Mouse (Mus musculus) mesoderm, embryonic 11.5 days (tissue): ENCODE results near the gene Slc26a10.
"Not testable (repeated sequence)": the region's sequence is repeated elsewhere in the genome, so short reads cannot be mapped to it uniquely, and the experiment has no call there.

Experiments used
- DNase-seq: peaks from one replicate; pipeline ENCODE4 v3.0.0-alpha.2; 2012; ENCODE audit warnings: low read depth, low spot score

Slc26a10 gene

DNA sequence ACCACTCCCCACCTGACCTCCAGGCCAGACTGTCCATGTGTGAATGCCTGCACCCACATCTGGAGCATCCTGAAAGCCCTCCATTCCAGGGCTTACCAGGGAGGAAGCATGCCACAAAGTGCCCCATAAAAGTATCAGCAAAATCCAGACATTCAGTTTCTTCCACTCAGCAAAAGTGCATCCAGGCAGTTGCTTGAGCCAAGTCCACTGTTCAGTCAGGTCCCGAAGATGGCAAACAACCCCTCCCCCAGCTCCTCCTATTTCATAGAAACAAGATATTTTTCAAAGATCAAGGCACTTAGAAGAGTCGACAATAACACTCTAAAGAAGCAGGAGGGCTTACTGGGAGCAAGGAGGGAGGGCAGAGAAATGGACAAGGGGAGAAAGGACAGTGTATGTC is 18.0 kb upstream of the Slc26a10 start:
- DNase-seq = no peak

DNA sequence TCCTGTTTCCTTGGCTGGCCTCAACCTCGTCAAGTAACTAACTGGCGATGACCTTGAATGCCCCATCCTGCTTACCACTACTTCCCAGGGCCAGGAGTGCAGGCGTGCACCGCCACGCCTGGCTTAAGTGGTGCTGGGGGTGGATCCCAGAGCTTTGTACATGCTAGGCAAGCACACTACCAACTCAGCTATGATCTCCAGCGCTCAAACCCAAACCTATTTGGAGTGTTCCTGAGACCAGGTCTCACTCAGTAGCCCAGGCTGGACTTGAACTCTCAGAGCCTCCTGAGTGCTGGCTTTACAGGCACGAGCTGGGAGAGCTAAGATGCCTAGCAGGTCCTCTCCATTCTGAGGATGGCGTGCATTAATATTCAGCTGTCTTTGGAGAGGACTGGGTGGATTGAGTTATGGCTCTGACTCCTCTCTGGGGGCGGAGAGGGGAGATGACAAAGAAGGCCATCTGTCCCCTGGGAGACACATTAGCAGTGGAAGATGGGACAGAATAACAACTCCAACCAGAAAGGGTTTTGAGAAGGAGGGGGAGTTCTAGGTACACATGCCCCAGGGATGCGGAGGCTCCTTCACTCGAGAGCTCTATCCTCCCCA is 17.2 kb upstream of the Slc26a10 start:
- no peak for DNase-seq

DNA sequence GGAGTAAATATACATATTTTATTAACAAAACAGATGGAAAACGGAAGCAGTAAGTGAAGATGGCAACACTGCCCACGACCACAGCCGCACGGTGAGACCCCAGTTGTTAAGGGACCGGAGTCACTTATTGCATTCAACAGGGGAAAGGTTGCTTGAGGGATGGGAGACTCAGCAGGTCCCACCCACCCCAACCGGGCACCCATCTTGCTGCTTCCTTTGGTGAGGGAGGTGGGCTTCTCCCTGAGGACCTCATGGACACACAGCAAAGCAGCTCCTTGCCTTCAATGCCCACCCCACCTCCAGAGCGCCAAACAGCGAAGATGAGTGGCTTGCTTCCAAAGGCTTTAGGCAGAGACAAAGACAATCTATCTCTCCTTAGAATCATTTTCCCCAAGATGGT is 16.7 kb upstream of the Slc26a10 start:
- no peak for DNase-seq

DNA sequence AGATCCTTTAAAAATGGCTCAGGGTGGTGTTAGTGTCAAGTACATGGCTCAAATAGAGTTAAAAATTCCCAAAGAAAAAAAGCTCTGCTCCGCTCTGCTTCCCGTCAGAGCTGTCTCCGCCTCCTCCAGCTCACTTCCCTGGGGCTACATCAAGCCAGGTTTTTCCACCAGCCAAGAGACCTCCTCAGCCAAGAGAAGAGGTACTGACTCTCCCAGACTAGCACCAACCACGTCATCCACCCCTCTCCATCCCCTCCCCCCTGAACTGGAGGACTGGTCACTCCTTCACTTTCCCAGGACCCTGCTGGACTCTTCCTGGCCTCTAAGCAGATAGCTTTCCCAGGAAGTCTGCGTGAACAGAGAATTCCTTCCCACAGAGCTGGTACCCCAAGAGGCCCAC is 15.9 kb upstream of the Slc26a10 start:
- DNase-seq = peak; percentile 60

DNA sequence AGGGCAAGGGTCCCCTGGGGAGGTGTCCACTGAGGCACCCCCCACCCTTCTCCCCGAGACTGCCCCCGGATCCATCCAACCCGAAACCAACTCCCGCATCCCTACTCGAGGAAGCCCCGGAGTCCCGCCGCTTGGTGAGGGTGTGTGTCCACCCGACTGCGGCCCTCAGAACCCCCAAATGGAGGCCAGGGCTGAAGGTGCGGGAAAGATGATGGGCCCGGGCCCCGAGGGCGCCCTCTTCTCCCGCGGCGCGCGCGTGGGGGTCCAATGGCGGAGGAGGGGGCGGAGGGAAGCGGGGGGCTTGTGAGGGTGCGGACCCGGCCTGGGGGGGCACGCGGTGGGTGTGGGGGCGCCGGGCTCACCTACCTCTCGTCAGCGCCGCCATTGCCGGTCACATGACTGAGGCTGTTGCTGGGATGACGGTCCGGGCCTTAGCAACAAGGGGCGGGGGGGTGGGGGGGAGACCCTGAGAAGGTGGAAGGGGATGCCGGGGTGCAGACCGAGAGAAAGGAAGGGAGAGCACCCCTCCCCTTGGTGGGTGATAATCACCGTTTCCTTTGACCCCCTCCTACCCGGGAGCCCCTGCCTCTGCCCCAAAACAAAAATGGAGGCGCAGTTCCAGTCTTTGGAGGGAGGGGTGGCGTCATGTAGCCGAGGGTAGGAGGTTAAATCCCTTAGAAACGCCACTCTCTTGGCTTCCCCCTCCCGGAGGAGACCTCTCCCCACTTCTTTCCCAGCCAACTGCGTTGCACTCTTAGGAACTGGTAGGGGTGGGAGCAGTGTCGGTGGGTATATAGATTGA is 15.1 kb upstream of the Slc26a10 start, which contains the start of gene Dtx3:
Dtx3 (minus strand) TSS at position 401 of the 802 bp plus-strand sequence.
- no peak for DNase-seq

DNA sequence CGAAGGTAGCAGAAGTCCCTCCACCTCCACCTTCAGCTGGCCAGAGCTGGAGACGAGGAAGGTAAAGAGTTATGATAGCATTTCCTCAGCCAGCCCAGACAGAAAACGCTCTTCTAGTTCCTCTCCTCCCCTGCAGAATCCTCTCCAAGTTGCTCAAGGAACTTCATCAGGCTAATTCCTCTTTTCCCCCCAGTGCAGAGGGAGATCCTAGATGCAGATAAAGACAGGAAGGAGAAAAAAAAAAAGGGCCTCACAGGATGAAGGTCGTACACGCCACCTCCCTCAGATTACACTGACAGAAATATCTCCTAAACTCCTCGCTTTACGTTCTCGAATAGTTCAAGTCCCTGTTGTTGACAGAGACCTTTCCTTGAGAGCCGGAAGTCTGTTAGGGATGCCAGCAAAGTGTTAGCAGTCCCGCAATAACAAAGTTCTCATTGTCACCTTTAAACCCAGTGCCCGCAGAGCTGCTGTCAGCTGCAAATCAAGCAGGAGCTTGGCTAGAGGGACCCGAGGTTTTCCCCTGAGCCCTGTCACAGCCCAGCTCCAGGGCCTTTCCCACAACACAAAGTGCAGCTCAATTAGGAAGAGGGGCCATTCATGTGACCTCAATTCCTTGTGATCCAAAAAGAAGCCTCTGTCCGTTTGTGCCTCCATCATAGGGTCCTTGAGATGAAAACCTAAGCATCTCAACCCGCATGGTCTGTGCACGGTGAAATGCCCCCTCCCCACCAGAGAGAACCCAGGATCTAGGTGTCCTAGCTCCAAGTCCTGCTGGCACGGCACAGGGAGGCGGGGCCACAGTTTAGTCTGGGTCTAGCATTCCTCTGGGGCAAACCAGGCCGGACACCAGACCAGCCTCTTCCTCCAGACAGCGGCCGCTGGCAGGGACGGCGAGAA is 14.2 kb upstream of the Slc26a10 start:
- DNase-seq = no peak

DNA sequence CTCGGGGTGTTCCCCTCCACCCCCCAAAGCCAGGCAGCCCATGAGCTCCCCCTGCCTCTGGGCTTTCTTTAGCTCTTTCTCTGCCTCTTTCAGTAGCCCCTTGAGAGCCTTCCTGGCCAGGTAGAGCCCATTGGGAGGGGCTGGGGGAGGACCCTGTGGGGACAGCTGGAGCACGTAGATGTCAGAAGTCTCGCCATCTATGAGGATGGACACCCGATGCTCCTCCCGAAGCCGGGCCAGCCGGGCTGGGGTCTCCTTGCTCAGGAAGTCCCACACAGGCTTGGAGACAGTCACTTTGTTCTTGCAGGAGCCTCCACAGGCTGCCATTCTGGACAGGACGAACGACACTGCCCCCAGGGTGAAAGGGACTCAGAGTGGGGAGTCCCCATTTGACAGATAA is 12.6 kb upstream of the Slc26a10 start:
- DNase-seq = no peak

DNA sequence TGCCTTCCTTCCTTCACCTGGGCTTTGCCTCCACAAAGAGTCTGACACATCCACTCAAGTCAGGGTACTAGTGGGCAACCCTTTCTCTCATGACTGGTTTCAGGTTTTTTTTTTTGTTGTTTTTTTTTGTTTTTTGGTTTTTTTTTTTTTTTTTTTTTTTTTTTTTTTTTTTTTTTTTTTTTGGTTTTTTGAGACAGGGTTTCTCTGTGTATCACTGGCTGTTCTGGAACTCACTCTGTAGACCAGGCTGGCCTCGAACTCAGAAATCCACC is 11.5 kb upstream of the Slc26a10 start:
- DNase-seq = not testable (repeated sequence)

DNA sequence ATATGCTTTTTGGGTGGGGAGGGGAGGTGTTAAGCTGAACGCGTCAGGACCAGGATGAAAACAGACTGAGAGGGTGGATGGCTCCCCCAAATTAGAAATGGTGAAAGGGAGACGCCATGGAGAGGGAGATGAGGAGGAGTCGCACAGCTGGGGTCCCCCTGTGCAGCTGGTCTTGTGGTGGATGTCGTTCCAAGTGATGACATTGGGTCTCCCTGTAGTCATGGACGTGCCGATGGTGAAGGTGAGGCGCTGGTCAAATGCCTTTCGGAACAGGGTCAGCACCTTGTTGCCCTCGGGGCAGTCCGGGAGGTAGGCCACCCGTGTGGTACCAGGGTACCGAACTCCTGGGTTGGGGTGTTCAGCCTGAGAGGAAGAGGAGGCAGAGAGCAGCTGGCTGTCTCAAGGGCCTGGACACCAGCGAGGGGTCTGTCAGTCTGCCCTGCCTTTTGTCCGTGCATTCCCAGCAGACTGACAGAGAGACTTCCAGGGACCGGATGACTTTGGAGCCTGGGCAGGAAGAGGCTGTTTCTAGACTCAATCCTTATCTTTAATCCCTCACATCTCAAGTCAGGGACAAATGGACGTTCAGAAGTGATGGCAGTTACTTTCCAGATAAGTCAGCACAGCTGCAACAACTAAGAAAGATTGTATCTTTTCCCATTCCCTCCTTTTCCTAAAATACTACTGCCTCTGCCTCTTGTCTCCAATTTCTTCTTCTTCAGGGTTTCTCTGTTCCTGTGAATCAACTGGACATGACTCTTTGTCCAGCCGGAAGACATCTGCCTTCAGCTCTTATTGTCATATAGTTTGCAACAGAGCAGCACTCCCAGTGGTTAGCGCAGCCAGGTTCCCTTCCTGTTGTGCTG is 11.0 kb upstream of the Slc26a10 start:
- DNase-seq = no peak

DNA sequence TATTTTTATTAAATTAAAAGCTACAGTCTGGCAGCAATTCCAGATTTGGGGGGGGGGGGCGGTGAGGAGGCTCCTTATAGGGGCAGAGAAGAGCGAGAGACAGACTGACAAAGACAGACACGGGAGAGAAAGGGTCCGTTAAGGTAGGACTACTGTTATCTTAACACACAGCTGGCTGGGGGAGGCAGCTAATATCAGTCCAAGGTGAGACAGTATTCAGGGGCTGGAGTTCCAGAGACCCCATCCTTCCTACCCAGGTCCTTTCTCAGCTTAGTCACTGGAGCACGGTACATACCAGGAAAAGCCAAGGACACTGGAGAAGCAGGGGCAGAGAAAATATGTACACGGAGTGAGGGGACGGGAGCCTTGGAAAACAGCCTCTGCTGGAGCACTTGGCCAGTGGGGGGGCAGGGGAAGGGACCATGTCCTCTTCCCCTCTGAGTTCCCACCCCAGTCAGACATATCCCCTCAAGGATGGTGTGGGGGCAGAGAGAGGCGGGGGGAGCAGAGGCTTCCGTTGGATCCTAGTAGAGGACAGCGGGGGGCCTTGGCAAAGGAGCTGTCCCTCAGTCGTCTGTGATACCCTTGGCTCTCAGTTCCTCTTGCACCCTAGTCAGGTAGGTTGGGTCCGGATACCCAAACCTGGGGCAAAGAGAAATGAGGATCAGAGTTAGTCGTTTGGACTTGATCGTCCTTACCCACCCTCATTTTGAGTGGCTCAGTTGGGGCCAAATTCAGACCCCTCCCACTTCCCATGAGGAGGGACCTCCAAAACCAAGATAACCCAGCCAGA is 10.1 kb upstream of the Slc26a10 start:
- DNase-seq = no peak

DNA sequence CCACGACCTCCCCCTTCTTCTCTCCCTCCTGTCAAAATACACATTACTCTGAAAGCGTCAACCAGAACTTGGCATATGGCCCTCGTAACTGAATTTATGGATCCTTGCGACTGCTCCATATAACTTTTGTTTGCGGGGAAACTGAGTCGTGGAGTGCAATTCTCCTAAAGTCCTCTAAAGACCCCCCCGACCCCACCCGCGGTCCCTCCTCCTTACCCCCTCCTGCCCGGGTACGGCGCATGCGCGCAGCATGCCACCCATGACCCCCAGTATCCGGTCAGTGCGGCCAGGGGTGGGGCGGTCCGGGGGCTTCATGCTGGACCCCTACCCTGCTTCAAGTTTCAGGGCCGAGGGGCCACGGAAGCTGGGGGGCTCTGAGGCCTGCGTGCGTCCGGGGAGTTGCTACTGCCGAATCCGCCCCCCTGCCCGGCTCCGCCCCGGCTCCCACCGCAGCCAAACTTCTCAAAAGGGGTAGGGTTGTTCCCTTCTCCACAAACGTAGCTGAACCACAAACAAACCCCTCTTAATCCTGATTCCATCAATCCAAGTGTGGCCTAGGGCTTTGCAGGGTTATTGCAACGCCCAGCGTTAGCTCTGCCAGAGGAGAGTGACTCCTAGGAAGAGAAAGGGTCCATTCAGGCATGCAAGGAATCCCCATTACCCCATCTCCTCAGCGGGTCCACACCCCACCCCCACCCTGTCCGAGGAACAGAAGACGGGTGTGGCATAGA is 9.4 kb upstream of the Slc26a10 start, which contains the start of gene Arhgef25:
Arhgef25 (minus strand) TSS at position 433 of the 731 bp plus-strand sequence.
- peak; percentile 59 for DNase-seq

DNA sequence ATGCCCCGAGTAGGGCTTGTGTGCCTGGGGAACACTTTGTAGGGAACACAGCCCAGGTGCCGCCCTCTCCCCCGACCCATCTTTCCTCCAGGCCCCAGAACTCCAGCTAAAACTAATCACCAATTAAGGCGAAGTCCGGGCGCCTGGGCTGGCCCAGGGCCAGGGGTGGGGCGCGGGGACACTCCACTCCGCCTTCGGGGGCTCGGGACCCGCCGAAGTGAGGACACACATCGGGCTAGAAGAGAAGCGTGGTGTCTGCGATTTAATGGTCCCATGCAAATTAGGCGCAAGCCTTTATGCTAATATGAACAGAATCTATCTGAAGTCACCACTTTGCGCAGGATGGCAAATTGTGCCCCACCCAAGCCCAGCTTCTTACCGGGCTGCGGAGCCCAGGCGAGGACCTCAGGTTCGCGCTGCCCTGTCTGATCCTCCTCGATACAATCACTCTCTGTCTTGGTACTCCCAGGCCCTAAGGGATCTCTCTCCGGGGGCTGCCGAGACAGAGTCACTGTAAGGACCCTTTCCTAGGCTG is 8.7 kb upstream of the Slc26a10 start:
- DNase-seq = no peak

DNA sequence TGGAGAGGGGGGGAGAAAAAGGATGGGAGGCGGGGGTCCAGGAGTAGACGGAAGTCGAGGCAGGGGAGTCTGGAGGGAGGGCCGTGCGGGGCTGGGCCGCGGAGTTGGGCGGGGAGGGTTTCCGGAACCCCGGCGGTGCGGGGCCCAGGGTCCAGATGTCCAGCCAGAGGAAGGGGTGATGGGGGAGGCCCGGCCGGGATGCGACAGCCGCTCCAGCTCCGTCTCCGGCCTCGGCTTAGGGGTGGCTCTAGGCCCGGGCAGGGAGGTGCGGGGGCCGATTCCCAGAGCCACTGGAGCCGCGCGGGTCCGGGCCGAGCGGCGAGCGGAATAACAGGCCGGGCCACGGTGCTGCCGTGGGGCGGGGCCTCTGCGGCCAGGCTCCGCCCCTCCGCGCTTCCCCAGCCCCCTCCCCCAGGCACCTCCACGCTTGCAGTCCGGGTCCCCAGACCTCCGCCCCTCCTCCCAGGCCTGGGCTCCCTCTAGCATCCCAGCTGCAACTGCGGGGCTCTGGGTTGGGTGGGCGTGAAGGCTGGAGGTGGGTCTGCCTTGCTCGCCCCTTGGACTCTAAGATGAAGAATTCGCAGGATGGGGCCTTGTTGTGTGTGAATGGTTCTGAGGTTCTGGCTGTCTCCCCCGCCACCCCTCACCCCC is 8.1 kb upstream of the Slc26a10 start:
- peak; percentile 90 for DNase-seq

DNA sequence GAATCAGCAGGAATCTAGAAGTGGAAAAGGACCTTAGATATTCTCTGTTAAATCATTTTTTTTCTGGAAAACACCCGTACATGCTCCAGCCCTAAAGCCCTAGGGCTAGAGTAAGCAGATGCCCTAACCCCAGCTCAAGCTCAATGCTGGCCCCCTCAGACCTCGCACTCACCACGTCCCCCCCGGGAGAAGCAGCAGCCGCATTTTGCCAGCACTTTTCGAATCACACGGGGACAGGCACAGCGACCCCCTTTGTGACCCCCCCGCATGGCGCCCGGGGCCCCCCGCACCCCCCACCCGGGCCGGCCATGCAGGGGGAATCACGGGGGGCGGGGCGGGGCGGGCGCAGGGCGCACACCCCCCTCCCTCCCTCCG is 7.6 kb upstream of the Slc26a10 start:
- no peak for DNase-seq

DNA sequence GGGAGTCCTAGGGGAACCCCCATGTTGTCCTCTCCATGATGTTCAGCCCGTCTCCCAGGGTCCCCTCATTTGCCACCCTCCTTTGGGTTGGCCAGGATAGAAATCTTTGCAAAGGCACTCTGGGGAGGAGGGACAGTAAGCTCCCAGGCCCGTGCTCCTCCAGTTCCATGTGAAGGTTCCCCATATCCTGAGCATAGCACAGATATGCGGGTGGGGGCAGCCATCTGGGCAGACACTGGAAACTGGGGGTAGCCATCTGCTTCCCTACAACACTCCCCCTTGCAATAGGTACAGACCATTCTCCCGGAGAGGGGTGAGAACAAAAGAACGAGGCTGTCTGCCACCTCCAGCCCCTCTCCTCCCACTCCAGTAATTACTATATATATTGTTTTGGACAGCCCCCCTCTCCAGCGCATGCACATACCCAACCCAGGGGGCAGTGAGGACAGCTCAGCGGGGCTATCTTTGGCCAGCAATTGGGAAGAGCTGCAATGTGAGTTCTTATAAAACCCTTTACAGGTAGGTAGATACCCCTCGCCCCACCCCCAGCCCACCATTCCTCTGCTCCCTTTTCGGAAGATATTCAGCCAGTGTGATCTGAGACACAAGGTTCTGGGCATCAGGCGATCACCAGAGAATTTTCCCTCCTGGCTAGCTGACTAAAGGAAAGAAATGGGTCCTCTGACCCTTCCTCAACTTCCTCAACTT is 7.1 kb upstream of the Slc26a10 start:
- no peak for DNase-seq

DNA sequence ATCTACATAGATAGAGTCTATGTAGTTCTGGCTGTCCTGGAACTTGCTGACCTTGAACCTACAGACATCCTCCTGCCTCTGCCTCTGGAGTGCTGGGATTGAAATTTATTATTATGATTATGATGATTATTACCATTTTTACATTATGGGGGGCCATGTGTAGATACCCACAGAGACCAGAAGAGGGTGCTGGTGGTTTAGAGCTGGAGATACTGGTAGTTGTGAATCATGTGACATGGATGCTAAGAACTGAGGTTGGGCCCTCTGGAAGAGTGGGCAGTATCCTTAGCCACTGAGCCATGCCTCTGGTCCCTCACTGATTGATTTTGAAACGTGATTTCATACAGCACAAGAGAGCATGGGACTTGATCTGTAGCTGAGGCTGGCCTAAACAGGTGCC is 6.0 kb upstream of the Slc26a10 start:
- DNase-seq = no peak

DNA sequence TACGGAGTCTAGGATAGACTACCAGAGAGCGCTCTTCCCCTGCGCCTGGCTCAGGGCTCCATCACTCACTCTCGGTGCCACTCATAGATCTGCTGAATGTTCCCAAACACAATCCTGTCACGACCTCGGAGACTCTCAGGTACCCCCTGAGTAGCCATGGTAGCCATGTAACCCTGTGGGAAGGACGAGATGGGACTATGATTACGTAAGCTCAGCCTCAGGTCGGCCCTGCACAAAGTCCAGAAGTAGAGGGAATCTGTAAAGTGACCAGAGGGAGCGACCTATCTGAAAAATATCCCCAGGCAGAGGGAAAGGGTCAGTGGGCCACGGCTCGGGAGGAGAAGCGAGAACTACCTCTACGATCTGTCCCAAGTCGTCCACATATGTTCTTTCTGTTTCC is 5.1 kb upstream of the Slc26a10 start:
- DNase-seq = no peak

DNA sequence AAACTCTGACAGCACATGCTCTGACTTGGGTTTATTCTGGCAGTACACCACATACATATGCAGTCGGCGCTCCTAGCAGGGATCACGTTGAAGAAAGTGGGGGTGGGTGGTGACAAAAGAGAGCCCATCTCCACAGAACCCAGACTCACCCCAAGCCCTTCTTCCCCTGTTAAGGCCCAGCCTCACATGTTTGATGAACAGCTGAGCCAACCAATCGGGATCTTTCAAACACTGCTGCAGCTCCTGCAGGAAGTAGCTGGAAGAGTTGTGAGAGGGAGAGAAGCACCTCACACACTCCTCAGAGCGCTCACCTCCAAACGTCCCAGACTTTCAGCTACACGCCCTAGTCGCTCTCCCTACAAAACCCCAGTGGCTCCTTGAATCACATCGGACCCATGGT is 4.7 kb upstream of the Slc26a10 start:
- DNase-seq = no peak

DNA sequence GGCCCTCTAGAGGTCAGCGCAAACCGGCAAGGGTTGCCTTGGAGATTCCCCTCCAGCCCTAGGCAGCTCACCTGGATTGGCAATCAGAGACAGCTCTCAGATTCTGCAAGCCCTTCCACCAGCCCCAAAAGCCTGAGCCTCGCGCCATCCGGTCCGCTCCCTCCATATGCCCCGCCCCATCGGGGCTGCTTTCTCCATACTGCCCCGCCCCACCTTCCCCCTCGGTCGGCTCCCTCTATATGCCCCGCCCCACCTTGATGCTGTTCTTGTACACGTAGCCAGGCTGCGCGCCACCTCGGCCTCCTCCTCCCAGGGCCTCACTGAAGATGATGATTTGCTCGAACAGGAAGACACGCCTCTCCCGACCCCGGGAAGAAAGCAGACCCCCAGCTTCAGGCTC is 3.3 kb upstream of the Slc26a10 start:
- no peak for DNase-seq
